Mouse (Mus musculus): ENCODE measurements at regions not wholly inside any gene's neighbourhood (a gene's known extent, or its start where the extent isn't known, plus 50 kb on each side); places are given as distances from the start of the nearest gene placed in this dataset.

- no peak overlapping the region for H3K27ac ChIP-seq (ENCODE audit: insufficient read depth, low read depth, low read length)
- TF ChIP-seq POLR2A (IDR thresholded peaks at IDR 0.05; ENCODE audit: insufficient read depth, low read depth, low read length): no peak
- TF ChIP-seq CTCF (IDR thresholded peaks at IDR 0.05; ENCODE audit: insufficient read depth, low read depth, low read length): no peak
- WGBS: 59% methylated on average over 7 of the region's 7 CpGs
These were observed 145.2 kb upstream of the Jun start for GRCm38 (mm10) chr4:95197077-95197711.

GRCm38 (mm10) chr4:95199394-95199793 lies 147.4 kb upstream of the Jun start:
- H3K4me1 ChIP-seq (ENCODE audit: control insufficient read depth, insufficient read depth, low read length): peaks cover 4% of the 10 kb centered on the region
- H3K4me3 ChIP-seq (ENCODE audit: insufficient read depth, low read depth, low read length): no peak overlapping the region
- no peak overlapping the region for H3K27ac ChIP-seq (ENCODE audit: insufficient read depth, low read depth, low read length)
- TF ChIP-seq CTCF (IDR thresholded peaks at IDR 0.05; ENCODE audit: insufficient read depth, low read depth, low read length) (no peak), POLR2A (IDR thresholded peaks at IDR 0.05; ENCODE audit: insufficient read depth, low read depth, low read length) (no peak)
- WGBS: 86% methylated on average over 5 of the region's 5 CpGs

More at GRCm38 (mm10) chr4:95197077-95197711, 145.2 kb upstream of the Jun start:
- Histone ChIP-seq H3K4me1 (ENCODE audit: control insufficient read depth, insufficient read depth, low read length) (peaks cover 7% of the 10 kb centered on the region), H3K4me3 (ENCODE audit: insufficient read depth, low read depth, low read length) (no peak overlapping the region)

GRCm38 (mm10) chr4:95200130-95200529 lies 148.1 kb upstream of the Jun start:
- TF ChIP-seq CTCF (IDR thresholded peaks at IDR 0.05; ENCODE audit: insufficient read depth, low read depth, low read length): no peak
- TF ChIP-seq POLR2A (IDR thresholded peaks at IDR 0.05; ENCODE audit: insufficient read depth, low read depth, low read length): no peak
- H3K4me3 ChIP-seq (ENCODE audit: insufficient read depth, low read depth, low read length): no peak overlapping the region
- peaks cover 4% of the 10 kb centered on the region for H3K4me1 ChIP-seq (ENCODE audit: control insufficient read depth, insufficient read depth, low read length)
- WGBS: 93% methylated on average over 7 of the region's 7 CpGs
- no peak overlapping the region for H3K27ac ChIP-seq (ENCODE audit: insufficient read depth, low read depth, low read length)

- Histone ChIP-seq H3K4me1 (ENCODE audit: control insufficient read depth, insufficient read depth, low read length) (no peaks in the 10 kb centered on the region), H3K27ac (ENCODE audit: insufficient read depth, low read depth, low read length) (no peak overlapping the region), H3K4me3 (ENCODE audit: insufficient read depth, low read depth, low read length) (no peak overlapping the region)
- TF ChIP-seq POLR2A (IDR thresholded peaks at IDR 0.05; ENCODE audit: insufficient read depth, low read depth, low read length) (no peak), CTCF (IDR thresholded peaks at IDR 0.05; ENCODE audit: insufficient read depth, low read depth, low read length) (no peak)
- WGBS: 88% methylated on average over 6 of the region's 6 CpGs
These were observed 150.5 kb upstream of the Jun start for GRCm38 (mm10) chr4:95202478-95202877.

- Histone ChIP-seq H3K4me3 (ENCODE audit: insufficient read depth, low read depth, low read length) (no peak overlapping the region), H3K4me1 (ENCODE audit: control insufficient read depth, insufficient read depth, low read length) (no peaks in the 10 kb centered on the region), H3K27ac (ENCODE audit: insufficient read depth, low read depth, low read length) (no peak overlapping the region)
- TF ChIP-seq CTCF (IDR thresholded peaks at IDR 0.05; ENCODE audit: insufficient read depth, low read depth, low read length) (no peak), POLR2A (IDR thresholded peaks at IDR 0.05; ENCODE audit: insufficient read depth, low read depth, low read length) (no peak)
These were observed 151.6 kb upstream of the Jun start for GRCm38 (mm10) chr4:95203577-95203976.

GRCm38 (mm10) chr4:95205372-95205771 lies 153.3 kb upstream of the Jun start:
- TF ChIP-seq POLR2A (IDR thresholded peaks at IDR 0.05; ENCODE audit: insufficient read depth, low read depth, low read length) (no peak), CTCF (IDR thresholded peaks at IDR 0.05; ENCODE audit: insufficient read depth, low read depth, low read length) (no peak)
- 79% methylated on average over 1 of the region's 1 CpGs for WGBS
- Histone ChIP-seq H3K4me3 (ENCODE audit: insufficient read depth, low read depth, low read length) (no peak overlapping the region), H3K4me1 (ENCODE audit: control insufficient read depth, insufficient read depth, low read length) (no peaks in the 10 kb centered on the region), H3K27ac (ENCODE audit: insufficient read depth, low read depth, low read length) (no peak overlapping the region)

GRCm38 (mm10) chr4:95207783-95208182 lies 155.8 kb upstream of the Jun start:
- no peak overlapping the region for H3K4me3 ChIP-seq (ENCODE audit: insufficient read depth, low read depth, low read length)
- no peak for TF ChIP-seq POLR2A (IDR thresholded peaks at IDR 0.05; ENCODE audit: insufficient read depth, low read depth, low read length)
- TF ChIP-seq CTCF (IDR thresholded peaks at IDR 0.05; ENCODE audit: insufficient read depth, low read depth, low read length): no peak
- 91% methylated on average over 5 of the region's 5 CpGs for WGBS
- no peak overlapping the region for H3K27ac ChIP-seq (ENCODE audit: insufficient read depth, low read depth, low read length)
- no peaks in the 10 kb centered on the region for H3K4me1 ChIP-seq (ENCODE audit: control insufficient read depth, insufficient read depth, low read length)

GRCm38 (mm10) chr4:95208827-95209226 lies 156.8 kb upstream of the Jun start:
- Histone ChIP-seq H3K4me3 (ENCODE audit: insufficient read depth, low read depth, low read length) (no peak overlapping the region), H3K27ac (ENCODE audit: insufficient read depth, low read depth, low read length) (no peak overlapping the region), H3K4me1 (ENCODE audit: control insufficient read depth, insufficient read depth, low read length) (no peaks in the 10 kb centered on the region)
- 89% methylated on average over 7 of the region's 7 CpGs for WGBS
- TF ChIP-seq CTCF (IDR thresholded peaks at IDR 0.05; ENCODE audit: insufficient read depth, low read depth, low read length) (no peak), POLR2A (IDR thresholded peaks at IDR 0.05; ENCODE audit: insufficient read depth, low read depth, low read length) (no peak)

- TF ChIP-seq CTCF (IDR thresholded peaks at IDR 0.05; ENCODE audit: insufficient read depth, low read depth, low read length): no peak
- no peak for TF ChIP-seq POLR2A (IDR thresholded peaks at IDR 0.05; ENCODE audit: insufficient read depth, low read depth, low read length)
These were observed 157.5 kb upstream of the Jun start for GRCm38 (mm10) chr4:95209322-95210119.

More at GRCm38 (mm10) chr4:95209322-95210119, 157.5 kb upstream of the Jun start:
- H3K4me3 ChIP-seq (ENCODE audit: insufficient read depth, low read depth, low read length): no peak overlapping the region
- no peak overlapping the region for H3K27ac ChIP-seq (ENCODE audit: insufficient read depth, low read depth, low read length)
- no peaks in the 10 kb centered on the region for H3K4me1 ChIP-seq (ENCODE audit: control insufficient read depth, insufficient read depth, low read length)
- WGBS: 83% methylated on average over 3 of the region's 3 CpGs

Measured in olfactory bulb, adult 2 months (tissue).